Mouse (Mus musculus): ENCODE results near the gene 6720489N17Rik. TPM values are rescaled to one million over a fixed set of nuclear protein-coding genes. Genes with fewer than 3 reads are reported as not detected.

6720489N17Rik gene
- 3.1 and 3.4 TPM in 2 replicates for polyA plus RNA-seq (2015; fragmentation: Nextera tagmentation; extraction: Ambion mirVana)

GRCm38 (mm10) chr13:62623577-62624276, at the start of gene 6720489N17Rik:
Gene 6720489N17Rik, minus strand, starts transcription at chr13:62624182.

GRCm38 (mm10) chr13:62571099-62571498, 52.9 kb downstream of the 6720489N17Rik start, which contains the start of gene Zfp934:
Gene Zfp934, minus strand, starts transcription at chr13:62571199.

GRCm38 (mm10) chr13:62558189-62559110, 65.5 kb downstream of the 6720489N17Rik start, which contains the start of gene Zfp935:
Gene Zfp935, minus strand, starts transcription at chr13:62558511.

Other genes with a start within 250 kb of the 6720489N17Rik start
- 3.7 TPM in 2 replicates for gene Gm3604, start 241.0 kb downstream of the 6720489N17Rik start, polyA plus RNA-seq (2015; fragmentation: Nextera tagmentation; extraction: Ambion mirVana)
- gene Gm49359, start 157.3 kb downstream of the 6720489N17Rik start, polyA plus RNA-seq (2015; fragmentation: Nextera tagmentation; extraction: Ambion mirVana) = 4.4 and 5.5 TPM in 2 replicates
- gene Zfp935, start 65.7 kb downstream of the 6720489N17Rik start, polyA plus RNA-seq (2015; fragmentation: Nextera tagmentation; extraction: Ambion mirVana) = not detected in 2 replicates
- gene Zfp934, start 53.0 kb downstream of the 6720489N17Rik start, polyA plus RNA-seq (2015; fragmentation: Nextera tagmentation; extraction: Ambion mirVana) = 6.2 and 8.3 TPM in 2 replicates
- 7.2 and 7.3 TPM in 2 replicates for gene Platr25, start 136.5 kb upstream of the 6720489N17Rik start, polyA plus RNA-seq (2015; fragmentation: Nextera tagmentation; extraction: Ambion mirVana)
- gene Gm5141, start 161.6 kb upstream of the 6720489N17Rik start, polyA plus RNA-seq (2015; fragmentation: Nextera tagmentation; extraction: Ambion mirVana) = 2.2 TPM in 2 replicates
- 0.13 TPM in 1 of 2 replicates, not detected in the other for gene Fbp2, start 234.2 kb upstream of the 6720489N17Rik start, polyA plus RNA-seq (2015; fragmentation: Nextera tagmentation; extraction: Ambion mirVana)